Mouse (Mus musculus): ENCODE data around the gene Rpl27.
"Not testable (repeated sequence)": the region's sequence is repeated elsewhere in the genome, so short reads cannot be mapped to it uniquely, and the experiment has no call there.

DNA sequence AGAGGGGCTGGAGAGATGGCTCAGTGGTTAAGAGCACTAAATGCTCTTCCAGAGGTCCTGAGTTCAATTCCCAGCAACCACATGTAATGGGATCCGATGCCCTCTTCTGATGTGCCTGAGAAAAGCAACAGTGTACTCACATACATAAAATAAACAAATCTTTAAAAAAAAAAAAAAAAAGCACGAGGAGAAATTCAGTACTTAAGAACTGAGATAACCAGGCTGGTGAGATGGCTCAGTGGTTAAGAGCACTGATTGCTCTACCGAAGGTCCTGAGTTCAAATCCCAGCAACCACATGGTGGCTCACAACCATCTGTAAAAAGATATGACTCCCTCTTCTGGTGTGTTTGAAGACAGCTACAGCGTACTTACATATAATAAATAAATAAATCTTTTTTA, 7.5 kb downstream of the Rpl27 start:
- TF ChIP-seq CTCF (IDR thresholded peaks at IDR 0.05; ENCODE audit: control insufficient read depth, insufficient read depth, insufficient read length); USF1 (IDR thresholded peaks at IDR 0.05; ENCODE audit: low read depth): not testable (repeated sequence)

Measured in C2C12 (cell line).